Mouse (Mus musculus) liver, embryonic 13.5 days (tissue): Measurements from ENCODE around the gene Zfr. TPM values are rescaled to one million over a fixed set of nuclear protein-coding genes. Genes with fewer than 3 reads are reported as not detected.
"Not testable (repeated sequence)": the region's sequence is repeated elsewhere in the genome, so short reads cannot be mapped to it uniquely, and the experiment has no call there.

Source experiments
- ATAC-seq: fragments of 200-750 bp; cut with Nextera tagmentation; 2 replicates; pipeline ENCODE4 v1.8.0; 2017; ENCODE audit warnings: low read depth, mild to moderate bottlenecking, moderate number of reproducible peaks, moderate library complexity
- DNase-seq: peaks from one replicate; pipeline ENCODE4 v3.0.0; 2022
- H3K27ac ChIP-seq: fragments of 300-500 bp; sonication (generic); 2 replicates; pipeline ENCODE4 v1.5.1; 2015; ENCODE audit warnings: moderate library complexity, mild to moderate bottlenecking, inconsistent platforms
- H3K27me3 ChIP-seq: fragments of 300-500 bp; sonication (generic); 2 replicates; pipeline ENCODE4 v1.6.1; 2015; ENCODE audit warnings: mild to moderate bottlenecking, inconsistent platforms
- H3K36me3 ChIP-seq: fragments of 300-500 bp; sonication (generic); 2 replicates; pipeline ENCODE4 v1.6.1; 2015; ENCODE audit warnings: mild to moderate bottlenecking, inconsistent platforms
- H3K4me1 ChIP-seq: fragments of 300-500 bp; sonication (generic); replicated peaks from 2 replicates; pipeline ENCODE4 v1.6.1; 2015; ENCODE audit warnings: inconsistent platforms
- H3K4me2 ChIP-seq: fragments of 300-500 bp; sonication (generic); 2 replicates; pipeline ENCODE4 v1.6.1; 2015; ENCODE audit warnings: inconsistent platforms, mild to moderate bottlenecking, moderate library complexity
- H3K4me3 ChIP-seq: fragments of 300-500 bp; sonication (generic); replicated peaks from 2 replicates; pipeline ENCODE4 v1.5.1; 2015; ENCODE audit warnings: mild to moderate bottlenecking, inconsistent platforms
- H3K9ac ChIP-seq: fragments of 300-500 bp; sonication (generic); 2 replicates; pipeline ENCODE4 v1.6.1; 2015; ENCODE audit warnings: mild to moderate bottlenecking, inconsistent platforms
- H3K9me3 ChIP-seq: fragments of 300-500 bp; sonication (generic); replicated peaks from 2 replicates; pipeline ENCODE4 v1.6.1; 2016; ENCODE audit warnings: inconsistent platforms
- WGBS: fragments of 180-500 bp; shearing (Covaris S2); methylation state at CpG from one replicate; pipeline ENCODE4 v1.1.7; 2015; ENCODE audit not compliant: insufficient replicate concordance; 5-methylcytosine and 5-hydroxymethylcytosine counted together
- polyA plus RNA-seq: library from polyadenylated mRNA; unstranded; fragments of >200 nt; fragmentation: Nextera tagmentation; extraction: Ambion mirVana; gene quantifications from 2 replicates; pipeline ENCODE4 v1.2.1, GENCODE M21; 2015

Zfr gene
- polyA plus RNA-seq, 1 experiment from 2014 or later, result 42.1 TPM

- Histone ChIP-seq H3K9ac (no peak overlapping the region), H3K36me3 (peaks cover 38% of the 10 kb centered on the region), H3K4me1 (peaks cover 18% of the 10 kb centered on the region; the same call in 1 of the 2 replicates), H3K27me3 (no peaks in the 10 kb centered on the region), H3K9me3 (no peaks in the 10 kb centered on the region), H3K27ac (no peak overlapping the region), H3K4me3 (no peak overlapping the region), H3K4me2 (no peak overlapping the region)
- WGBS, result 78% methylated on average over 6 of the region's 6 CpGs
- DNase-seq (no peak), ATAC-seq (no peak)
Measured at GRCm38 (mm10) chr15:12136371-12136770, 18.7 kb downstream of the Zfr start.

GRCm38 (mm10) chr15:12140985-12141729, 23.5 kb downstream of the Zfr start:
- Histone ChIP-seq H3K4me3 (no peak overlapping the region), H3K27ac (no peak overlapping the region)
- DNase-seq, result no peak

GRCm38 (mm10) chr15:12147423-12147822, 29.8 kb downstream of the Zfr start:
- Histone ChIP-seq H3K36me3 (peaks cover 58% of the 10 kb centered on the region), H3K27me3 (no peaks in the 10 kb centered on the region), H3K27ac (no peak overlapping the region), H3K9ac (no peak overlapping the region), H3K4me3 (no peak overlapping the region), H3K9me3 (no peaks in the 10 kb centered on the region), H3K4me1 (no peaks in the 10 kb centered on the region), H3K4me2 (no peak overlapping the region)
- ATAC-seq (no peak), DNase-seq (no peak)
- 87% methylated on average over 2 of the region's 2 CpGs for WGBS

More at GRCm38 (mm10) chr15:12140985-12141729, 23.5 kb downstream of the Zfr start:
- Histone ChIP-seq H3K9me3 (no peaks in the 10 kb centered on the region), H3K36me3 (peaks cover 47% of the 10 kb centered on the region), H3K27me3 (no peaks in the 10 kb centered on the region), H3K4me2 (no peak overlapping the region), H3K4me1 (peaks cover 3% of the 10 kb centered on the region; the same call in 1 of the 2 replicates), H3K9ac (no peak overlapping the region)
- 49% methylated on average over 8 of the region's 8 CpGs for WGBS
- no peak for ATAC-seq

- Histone ChIP-seq H3K4me3 (no peak overlapping the region), H3K36me3 (peaks cover 68% of the 10 kb centered on the region), H3K27ac (no peak overlapping the region), H3K4me1 (no peaks in the 10 kb centered on the region), H3K27me3 (no peaks in the 10 kb centered on the region), H3K4me2 (no peak overlapping the region), H3K9ac (no peak overlapping the region), H3K9me3 (no peaks in the 10 kb centered on the region)
- DNase-seq (no peak), ATAC-seq (no peak)
- WGBS, result 83% methylated on average over 6 of the region's 6 CpGs
Measured at GRCm38 (mm10) chr15:12149501-12149900, 31.9 kb downstream of the Zfr start.

- no peak overlapping the region for H3K4me2 ChIP-seq
- H3K27me3 ChIP-seq, result no peaks in the 10 kb centered on the region
- H3K9me3 ChIP-seq, result no peaks in the 10 kb centered on the region
- ATAC-seq (no peak), DNase-seq (no peak)
- no peak overlapping the region for H3K9ac ChIP-seq
- H3K4me3 ChIP-seq, result no peak overlapping the region
- peaks cover 77% of the 10 kb centered on the region for H3K36me3 ChIP-seq
- 78% methylated on average over 3 of the region's 3 CpGs for WGBS
- H3K27ac ChIP-seq, result no peak overlapping the region
- no peaks in the 10 kb centered on the region for H3K4me1 ChIP-seq
Measured at GRCm38 (mm10) chr15:12153747-12154146, 36.1 kb downstream of the Zfr start.

GRCm38 (mm10) chr15:12178126-12178525, 60.5 kb downstream of the Zfr start:
- no peak overlapping the region for H3K4me3 ChIP-seq
- ATAC-seq (no peak), DNase-seq (no peak)
- H3K9me3 ChIP-seq, result no peaks in the 10 kb centered on the region
- H3K4me1 ChIP-seq, result peaks cover 20% of the 10 kb centered on the region
- H3K4me2 ChIP-seq, result no peak overlapping the region
- H3K27me3 ChIP-seq, result no peaks in the 10 kb centered on the region
- no peak overlapping the region for H3K9ac ChIP-seq
- WGBS, result 90% methylated on average over 5 of the region's 5 CpGs
- H3K27ac ChIP-seq, result no peak overlapping the region
- H3K36me3 ChIP-seq, result peaks cover 72% of the 10 kb centered on the region

- peaks cover 62% of the 10 kb centered on the region for H3K36me3 ChIP-seq
- H3K27me3 ChIP-seq, H3K4me3 ChIP-seq, H3K9me3 ChIP-seq, H3K4me2 ChIP-seq: not testable (repeated sequence)
- peak; percentile 93 for ATAC-seq
- DNase-seq, result peak; percentile 44
- H3K4me1 ChIP-seq, result peaks cover 20% of the 10 kb centered on the region
- H3K9ac ChIP-seq, result 0 out of 2 replicates have a peak overlapping the region, but pooled peaks have one; percentile 22
- peak overlapping the region; percentile 59 for H3K27ac ChIP-seq
- 26% methylated on average over 13 of the region's 13 CpGs for WGBS
Measured at GRCm38 (mm10) chr15:12181181-12181805, 63.7 kb downstream of the Zfr start.

- peak overlapping the region; percentile 94 for H3K27ac ChIP-seq
- 5% methylated on average over 25 of the region's 25 CpGs for WGBS
- peaks cover 12% of the 10 kb centered on the region for H3K36me3 ChIP-seq
- peak overlapping the region; percentile 80 for H3K4me2 ChIP-seq
- H3K27me3 ChIP-seq, result no peaks in the 10 kb centered on the region
- peaks cover 45% of the 10 kb centered on the region for H3K4me1 ChIP-seq
- ATAC-seq (peak; percentile 83), DNase-seq (peak; percentile 70)
- H3K9me3 ChIP-seq, result no peaks in the 10 kb centered on the region
- peak overlapping the region; percentile 62 for H3K9ac ChIP-seq
- H3K4me3 ChIP-seq, result peak overlapping the region; percentile 55
Measured at GRCm38 (mm10) chr15:12193880-12194816, 76.5 kb downstream of the Zfr start.

GRCm38 (mm10) chr15:12194817-12195735, 77.4 kb downstream of the Zfr start:
- peak overlapping the region; percentile 80 for H3K4me2 ChIP-seq
- H3K9me3 ChIP-seq, result no peaks in the 10 kb centered on the region
- DNase-seq (no peak), ATAC-seq (peak; percentile 24; the same call in 1 of the 2 replicates)
- H3K27ac ChIP-seq, result peak overlapping the region; percentile 94
- H3K9ac ChIP-seq, result peak overlapping the region; percentile 62
- peaks cover 45% of the 10 kb centered on the region for H3K4me1 ChIP-seq
- no peaks in the 10 kb centered on the region for H3K27me3 ChIP-seq
- H3K4me3 ChIP-seq, result peak overlapping the region; percentile 55
- 30% methylated on average over 20 of the region's 20 CpGs for WGBS
- H3K36me3 ChIP-seq, result peaks cover 8% of the 10 kb centered on the region

GRCm38 (mm10) chr15:12195966-12196365, 78.3 kb downstream of the Zfr start:
- Histone ChIP-seq H3K9ac (no peak overlapping the region), H3K27ac (no peak overlapping the region), H3K27me3 (no peaks in the 10 kb centered on the region), H3K9me3 (no peaks in the 10 kb centered on the region), H3K4me3 (no peak overlapping the region), H3K4me2 (no peak overlapping the region), H3K4me1 (peaks cover 45% of the 10 kb centered on the region), H3K36me3 (no peaks in the 10 kb centered on the region)
- ATAC-seq (no peak), DNase-seq (no peak)
- 70% methylated on average over 6 of the region's 6 CpGs for whole genome bisulfite sequencing
